Mouse (Mus musculus): Measurements from ENCODE around the gene Hes7. TPM values are rescaled to one million over a fixed set of nuclear protein-coding genes. Genes with fewer than 3 reads are reported as not detected.
"Not testable (repeated sequence)": the region's sequence is repeated elsewhere in the genome, so short reads cannot be mapped to it uniquely, and the experiment has no call there.

The Hes7 gene
- polyA plus RNA-seq, 1 experiment from 2014 or later = 0.26 TPM

DNA sequence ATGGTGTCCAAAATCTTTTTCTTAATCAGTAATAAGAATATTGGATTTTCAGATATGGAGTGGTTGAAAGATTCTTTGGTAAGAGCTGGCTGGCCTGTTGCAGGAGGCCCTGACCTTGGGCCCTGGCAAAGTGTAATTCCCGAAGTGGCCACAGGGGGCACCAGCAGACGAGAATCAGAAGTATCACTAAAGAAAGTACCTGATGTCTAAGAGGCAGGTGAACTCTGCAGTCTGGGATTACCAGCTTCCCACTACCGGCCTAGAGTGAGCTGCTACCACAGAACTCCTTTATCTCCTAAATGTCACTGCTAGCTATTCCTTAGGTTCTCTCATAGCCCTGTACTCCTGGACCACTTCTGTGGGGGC, 27.8 kb upstream of the Hes7 start:
- H3K27ac ChIP-seq (replicated peaks; ENCODE audit: low read depth, low read length) = no peak overlapping the region

DNA sequence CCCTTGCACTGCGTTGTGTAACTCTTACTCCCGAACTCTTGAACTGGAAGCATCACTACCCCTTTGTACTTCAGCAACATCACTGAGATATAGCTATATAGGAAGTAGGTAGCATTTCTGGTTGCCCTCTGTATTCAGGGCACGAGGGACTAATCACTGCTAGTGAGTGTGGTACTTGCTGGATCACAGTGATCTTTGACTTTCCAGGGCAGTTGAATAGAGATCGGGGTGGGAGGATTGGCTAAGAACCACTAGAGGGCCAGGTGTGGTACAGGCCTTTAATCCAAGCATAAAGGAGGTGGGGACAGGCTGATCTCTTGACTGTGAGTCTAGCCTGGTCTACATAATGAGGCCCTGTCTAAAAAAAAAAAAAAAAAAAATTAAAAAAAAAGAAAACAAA, 27.3 kb upstream of the Hes7 start:
- WGBS = 87% methylated on average over 4 of the region's 4 CpGs
- Histone ChIP-seq H3K27me3 (ENCODE audit: control insufficient read depth, insufficient read depth, low read length) (no peaks in the 10 kb centered on the region), H3K27ac (replicated peaks; ENCODE audit: low read depth, low read length) (no peak overlapping the region), H3K4me1 (ENCODE audit: control insufficient read depth, insufficient read depth, low read length) (peaks cover 42% of the 10 kb centered on the region), H3K4me2 (ENCODE audit: low read length) (no peak overlapping the region), H3K4me3 (replicated peaks; ENCODE audit: low read depth, low read length) (no peak overlapping the region), H3K36me3 (ENCODE audit: control insufficient read depth, insufficient read depth, low read length) (peaks cover 18% of the 10 kb centered on the region), H3K9me3 (ENCODE audit: control insufficient read depth, low read length) (no peaks in the 10 kb centered on the region), H3K9ac (replicated peaks; ENCODE audit: low read length) (no peak overlapping the region)
- no peak for DNase-seq
- no peak for ATAC-seq (ENCODE audit: low FRiP score, low TSS enrichment)

More for the DNA sequence above, 27.8 kb upstream of the Hes7 start:
- Histone ChIP-seq H3K36me3 (ENCODE audit: control insufficient read depth, insufficient read depth, low read length) (peaks cover 18% of the 10 kb centered on the region), H3K27me3 (ENCODE audit: control insufficient read depth, insufficient read depth, low read length) (no peaks in the 10 kb centered on the region), H3K4me2 (ENCODE audit: low read length) (no peak overlapping the region), H3K9me3 (ENCODE audit: control insufficient read depth, low read length) (no peaks in the 10 kb centered on the region), H3K9ac (replicated peaks; ENCODE audit: low read length) (no peak overlapping the region), H3K4me1 (ENCODE audit: control insufficient read depth, insufficient read depth, low read length) (peaks cover 37% of the 10 kb centered on the region), H3K4me3 (replicated peaks; ENCODE audit: low read depth, low read length) (no peak overlapping the region)
- no peak for ATAC-seq (ENCODE audit: low FRiP score, low TSS enrichment)
- peak; percentile 86 for DNase-seq
- 4% methylated on average over 3 of the region's 3 CpGs for WGBS

DNA sequence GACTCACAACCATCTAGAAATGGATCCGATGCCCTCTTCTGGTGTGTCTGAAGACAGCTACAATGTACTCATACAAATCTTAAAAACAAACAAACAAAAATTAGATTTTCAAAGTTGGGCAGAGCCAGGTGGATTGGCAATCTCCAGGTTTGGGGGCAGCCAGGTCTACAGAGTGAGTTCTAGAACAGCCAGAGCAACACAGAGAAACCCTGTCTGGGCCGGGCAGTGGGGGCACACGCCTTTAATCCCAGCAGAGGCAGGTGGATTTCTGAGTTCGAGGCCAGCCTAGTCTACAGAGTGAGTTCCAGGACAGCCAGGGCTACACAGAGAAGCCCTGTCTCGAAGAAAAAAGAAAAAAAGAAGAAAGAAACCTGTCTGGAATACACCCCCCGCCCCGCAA, 26.3 kb upstream of the Hes7 start:
- H3K9ac ChIP-seq (replicated peaks; ENCODE audit: low read length); H3K27ac ChIP-seq (replicated peaks; ENCODE audit: low read depth, low read length); ATAC-seq (ENCODE audit: low FRiP score, low TSS enrichment); DNase-seq; H3K4me2 ChIP-seq (ENCODE audit: low read length); H3K27me3 ChIP-seq (ENCODE audit: control insufficient read depth, insufficient read depth, low read length); H3K4me3 ChIP-seq (replicated peaks; ENCODE audit: low read depth, low read length); H3K9me3 ChIP-seq (ENCODE audit: control insufficient read depth, low read length): not testable (repeated sequence)
- Histone ChIP-seq H3K36me3 (ENCODE audit: control insufficient read depth, insufficient read depth, low read length) (peaks cover 18% of the 10 kb centered on the region), H3K4me1 (ENCODE audit: control insufficient read depth, insufficient read depth, low read length) (peaks cover 52% of the 10 kb centered on the region)
- WGBS = 86% methylated on average over 7 of the region's 7 CpGs

DNA sequence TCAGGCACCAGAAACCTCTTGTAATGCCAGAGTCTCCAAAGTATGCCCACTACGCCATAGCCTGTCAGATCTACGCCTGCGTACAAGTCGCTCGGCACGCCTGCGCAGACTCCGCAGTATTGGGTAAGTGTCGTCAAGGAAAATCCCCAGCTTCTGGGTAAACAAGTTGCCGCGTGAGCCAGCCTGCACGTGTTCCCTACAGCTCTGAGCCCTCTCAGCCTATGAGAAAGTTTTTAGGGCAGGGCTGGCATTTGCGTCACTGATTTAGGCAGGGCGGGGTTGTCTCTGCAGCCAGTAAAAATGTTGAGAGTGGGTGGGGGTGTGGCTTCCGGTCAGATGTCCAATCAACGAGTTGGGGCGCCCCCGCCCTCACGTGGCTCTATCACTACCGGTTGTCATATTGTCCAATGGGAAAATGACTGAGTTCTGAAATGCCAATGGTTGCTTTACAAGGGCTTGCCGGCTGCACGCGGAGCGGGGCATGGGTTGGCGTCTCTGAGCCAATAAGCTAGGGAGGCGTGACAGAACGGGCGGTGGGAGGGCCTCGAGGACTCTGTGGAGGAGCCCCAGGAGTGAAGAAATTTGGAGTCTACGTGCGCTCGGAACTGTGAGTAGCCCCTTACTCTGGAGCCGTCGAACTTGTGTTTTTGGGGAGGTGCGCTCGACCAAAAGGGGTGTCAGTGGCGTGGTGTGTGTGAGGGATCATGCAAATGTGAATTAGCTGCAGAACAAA, 25.3 kb upstream of the Hes7 start, which contains the start of gene Per1:
Gene Per1, plus strand, starts transcription at position 521 of the 733 bp plus-strand sequence.
- H3K4me1 ChIP-seq (ENCODE audit: control insufficient read depth, insufficient read depth, low read length) = peaks cover 47% of the 10 kb centered on the region

DNA sequence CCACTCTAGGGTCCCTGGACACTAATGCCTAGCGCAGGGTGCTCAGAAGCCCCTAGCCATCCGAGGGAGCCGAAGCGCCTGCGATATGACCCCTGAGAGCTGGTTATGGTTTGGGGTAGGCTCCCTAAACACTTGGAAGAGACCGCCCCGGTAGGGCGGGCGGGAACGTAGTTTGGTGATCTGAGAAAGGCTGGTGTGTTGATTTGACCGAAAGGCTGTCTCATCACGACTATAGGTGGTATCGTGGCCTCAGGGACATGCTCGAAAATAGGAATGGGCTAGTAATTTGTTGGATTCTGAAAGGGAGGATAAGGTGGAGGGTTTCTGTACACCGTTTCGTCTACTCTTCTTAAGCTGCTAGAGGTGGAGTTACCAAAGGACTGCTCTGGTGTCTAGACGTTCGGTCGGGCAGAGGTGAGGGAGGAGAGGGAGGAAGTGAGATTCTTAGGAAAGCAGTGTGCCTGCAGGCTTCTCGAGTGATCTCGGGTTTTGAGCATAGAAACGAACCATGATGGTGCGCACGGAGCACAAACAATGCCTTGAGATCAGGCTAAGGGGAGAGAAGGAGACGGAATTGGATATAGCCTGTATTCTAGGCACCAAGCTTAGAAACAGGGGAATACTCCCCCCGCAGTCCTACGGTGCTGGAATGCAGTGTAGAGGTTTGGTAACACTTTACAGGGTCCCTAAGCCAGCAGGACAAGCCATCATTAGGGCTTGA, 24.5 kb upstream of the Hes7 start:
- peak overlapping the region; percentile 61 for H3K27ac ChIP-seq (replicated peaks; ENCODE audit: low read depth, low read length)

More for the DNA sequence above, 25.3 kb upstream of the Hes7 start, which contains the start of gene Per1:
- Histone ChIP-seq H3K27ac (replicated peaks; ENCODE audit: low read depth, low read length) (peak within 1 kb of the TSS; percentile 70), H3K4me2 (ENCODE audit: low read length) (peak within 1 kb of the TSS; percentile 85), H3K9ac (replicated peaks; ENCODE audit: low read length) (peak within 1 kb of the TSS; percentile 37), H3K27me3 (ENCODE audit: control insufficient read depth, insufficient read depth, low read length) (no peaks in the 10 kb centered on the region), H3K4me3 (replicated peaks; ENCODE audit: low read depth, low read length) (peak within 1 kb of the TSS; percentile 43), H3K9me3 (ENCODE audit: control insufficient read depth, low read length) (no peaks in the 10 kb centered on the region), H3K36me3 (ENCODE audit: control insufficient read depth, insufficient read depth, low read length) (peaks cover 13% of the 10 kb centered on the region)
- DNase-seq = peak; percentile 99
- WGBS = under 1% methylated on average over 37 of the region's 37 CpGs
- peak; percentile 93 for ATAC-seq (ENCODE audit: low FRiP score, low TSS enrichment)

DNA sequence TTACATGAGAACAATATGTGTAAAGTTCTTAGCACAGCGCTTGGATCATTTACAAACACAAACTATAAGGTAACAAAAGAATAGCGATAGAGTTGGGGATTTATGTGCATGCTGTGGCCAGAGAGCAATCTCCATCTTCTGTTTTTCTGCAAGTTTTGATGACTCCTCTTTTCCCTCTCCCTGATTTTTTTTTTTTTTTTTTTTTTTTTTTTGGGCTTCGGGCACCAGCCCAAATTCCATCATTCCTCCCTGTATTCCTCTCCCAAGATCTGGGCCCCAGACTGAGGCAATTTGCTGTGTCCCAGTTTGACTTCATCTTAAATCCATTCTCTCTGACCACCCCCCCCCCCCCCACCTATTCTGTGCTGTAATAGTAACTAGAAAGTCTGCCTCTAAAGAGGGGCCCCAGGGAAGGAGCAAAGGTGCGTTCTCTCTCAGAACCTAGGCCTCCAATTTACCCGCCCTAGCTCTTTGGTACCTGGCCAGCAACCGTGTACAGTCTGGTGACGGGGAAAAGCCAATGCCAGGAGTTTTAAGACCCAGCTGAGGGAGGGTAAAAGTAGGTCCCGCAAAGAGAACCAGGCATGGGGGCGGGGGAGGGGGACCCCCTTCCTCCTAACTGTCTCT, 23.7 kb upstream of the Hes7 start:
- peak overlapping the region; percentile 78; the same call in 1 of the 2 replicates for H3K27ac ChIP-seq (replicated peaks; ENCODE audit: low read depth, low read length)
- peak overlapping the region; percentile 46; the same call in 1 of the 2 replicates for H3K9ac ChIP-seq (replicated peaks; ENCODE audit: low read length)
- H3K4me3 ChIP-seq (replicated peaks; ENCODE audit: low read depth, low read length) = peak overlapping the region; percentile 43
- no peaks in the 10 kb centered on the region for H3K9me3 ChIP-seq (ENCODE audit: control insufficient read depth, low read length)
- DNase-seq (no peak), ATAC-seq (ENCODE audit: low FRiP score, low TSS enrichment) (no peak)
- peaks cover 12% of the 10 kb centered on the region for H3K36me3 ChIP-seq (ENCODE audit: control insufficient read depth, insufficient read depth, low read length)
- WGBS = 19% methylated on average over 9 of the region's 9 CpGs
- peak overlapping the region; percentile 85 for H3K4me2 ChIP-seq (ENCODE audit: low read length)
- H3K27me3 ChIP-seq (ENCODE audit: control insufficient read depth, insufficient read depth, low read length) = no peaks in the 10 kb centered on the region
- peaks cover 48% of the 10 kb centered on the region for H3K4me1 ChIP-seq (ENCODE audit: control insufficient read depth, insufficient read depth, low read length)

More for the DNA sequence above, 24.5 kb upstream of the Hes7 start:
- no peaks in the 10 kb centered on the region for H3K27me3 ChIP-seq (ENCODE audit: control insufficient read depth, insufficient read depth, low read length)
- H3K9ac ChIP-seq (replicated peaks; ENCODE audit: low read length) = peak overlapping the region; percentile 37
- ATAC-seq (ENCODE audit: low FRiP score, low TSS enrichment) (no peak), DNase-seq (no peak)
- H3K4me2 ChIP-seq (ENCODE audit: low read length) = peak overlapping the region; percentile 85
- H3K9me3 ChIP-seq (ENCODE audit: control insufficient read depth, low read length) = no peaks in the 10 kb centered on the region
- WGBS = 4% methylated on average over 27 of the region's 27 CpGs
- peak overlapping the region; percentile 43 for H3K4me3 ChIP-seq (replicated peaks; ENCODE audit: low read depth, low read length)
- H3K4me1 ChIP-seq (ENCODE audit: control insufficient read depth, insufficient read depth, low read length) = peaks cover 48% of the 10 kb centered on the region
- H3K36me3 ChIP-seq (ENCODE audit: control insufficient read depth, insufficient read depth, low read length) = peaks cover 5% of the 10 kb centered on the region

- Histone ChIP-seq H3K9ac (replicated peaks; ENCODE audit: low read length) (peak overlapping the region; percentile 46; the same call in 1 of the 2 replicates), H3K9me3 (ENCODE audit: control insufficient read depth, low read length) (no peaks in the 10 kb centered on the region), H3K27ac (replicated peaks; ENCODE audit: low read depth, low read length) (peak overlapping the region; percentile 78), H3K4me1 (ENCODE audit: control insufficient read depth, insufficient read depth, low read length) (peaks cover 48% of the 10 kb centered on the region), H3K36me3 (ENCODE audit: control insufficient read depth, insufficient read depth, low read length) (peaks cover 20% of the 10 kb centered on the region), H3K4me3 (replicated peaks; ENCODE audit: low read depth, low read length) (peak overlapping the region; percentile 22), H3K4me2 (ENCODE audit: low read length) (peak overlapping the region; percentile 85), H3K27me3 (ENCODE audit: control insufficient read depth, insufficient read depth, low read length) (no peaks in the 10 kb centered on the region)
- 3% methylated on average over 29 of the region's 29 CpGs for WGBS
- ATAC-seq (ENCODE audit: low FRiP score, low TSS enrichment) = no peak
- peak; percentile 86 for DNase-seq
These were observed 23.0 kb upstream of the Hes7 start for GRCm38 (mm10) chr11:69096987-69097900.
